Mouse (Mus musculus) liver, adult 2 months (tissue): ENCODE measurements around the gene Mtg1. TPM values are rescaled to one million over a fixed set of nuclear protein-coding genes. Genes with fewer than 3 reads are reported as not detected.
A peak's percentile ranks its signal among the peaks of the same experiment; 100 is the strongest.

Source experiments
- DNase-seq: peaks from one replicate; pipeline ENCODE4 v3.0.0-alpha.2; 2011; ENCODE audit warnings: low read depth, low spot score; ENCODE audit errors: extremely low read depth
- H3K27ac ChIP-seq: fragments of 200-500 bp; replicated peaks from 2 replicates; pipeline ENCODE4 v1.5.1; 2012; ENCODE audit warnings: low read depth, mild to moderate bottlenecking, control low read depth, inconsistent platforms, low read length; ENCODE audit not compliant: insufficient read depth
- H3K27me3 ChIP-seq: fragments of 200-500 bp; 2 replicates; pipeline ENCODE4 v1.6.1; 2012; ENCODE audit warnings: mild to moderate bottlenecking, moderate library complexity, low read length, inconsistent platforms; ENCODE audit not compliant: control insufficient read depth, insufficient read depth
- H3K36me3 ChIP-seq: fragments of 200-500 bp; 2 replicates; pipeline ENCODE4 v1.6.1; 2012; ENCODE audit warnings: low read length, inconsistent platforms; ENCODE audit not compliant: control insufficient read depth, insufficient read depth
- H3K4me1 ChIP-seq: fragments of 200-500 bp; 2 replicates; pipeline ENCODE4 v1.6.1; 2011; ENCODE audit warnings: low read length; ENCODE audit not compliant: control insufficient read depth, insufficient read depth
- H3K4me3 ChIP-seq: fragments of 200-500 bp; 2 replicates; pipeline ENCODE4 v1.5.1; 2011; ENCODE audit warnings: low read depth, mild to moderate bottlenecking, control low read depth, low read length, moderate library complexity; ENCODE audit not compliant: insufficient read depth
- H3K79me2 ChIP-seq: fragments of 200-500 bp; 2 replicates; pipeline ENCODE4 v1.6.1; 2012; ENCODE audit warnings: inconsistent platforms, mild to moderate bottlenecking, low read length, moderate library complexity; ENCODE audit not compliant: control insufficient read depth, insufficient read depth
- H3K9ac ChIP-seq: fragments of 200-500 bp; 2 replicates; pipeline ENCODE4 v1.6.1; 2012; ENCODE audit warnings: low read depth, mild to moderate bottlenecking, control low read depth, inconsistent platforms, low read length
- CTCF ChIP-seq: fragments of 200-500 bp; IDR thresholded peaks from 2 replicates; pipeline ENCODE4 v1.5.1; 2011; ENCODE audit warnings: low read depth, low read length, control low read depth
- POLR2A ChIP-seq: fragments of 200-500 bp; IDR thresholded peaks from 2 replicates; pipeline ENCODE4 v1.6.1; 2011; ENCODE audit warnings: low read length, control low read depth; ENCODE audit not compliant: insufficient read depth; ENCODE audit errors: extremely low read depth
- WGBS: fragments of 180-500 bp; shearing (Covaris S2); methylation state at CpG from one replicate; pipeline ENCODE4 v1.1.7; 2018; 5-methylcytosine and 5-hydroxymethylcytosine counted together
- polyA plus RNA-seq: library from polyadenylated mRNA; depleted of rRNA; stranded (reverse); fragments of >200 nt; gene quantifications from 2 replicates; pipeline ENCODE4 v1.2.3, GENCODE M21; 2012
- total RNA-seq: library from RNA; depleted of rRNA; stranded (reverse); fragments of >200 nt; gene quantifications from 2 replicates; pipeline ENCODE4 v1.2.3, GENCODE M21; 2014

Mtg1 gene
- total and polyA plus RNA-seq, 2 experiments: 17.4 to 29.7 TPM

DNA sequence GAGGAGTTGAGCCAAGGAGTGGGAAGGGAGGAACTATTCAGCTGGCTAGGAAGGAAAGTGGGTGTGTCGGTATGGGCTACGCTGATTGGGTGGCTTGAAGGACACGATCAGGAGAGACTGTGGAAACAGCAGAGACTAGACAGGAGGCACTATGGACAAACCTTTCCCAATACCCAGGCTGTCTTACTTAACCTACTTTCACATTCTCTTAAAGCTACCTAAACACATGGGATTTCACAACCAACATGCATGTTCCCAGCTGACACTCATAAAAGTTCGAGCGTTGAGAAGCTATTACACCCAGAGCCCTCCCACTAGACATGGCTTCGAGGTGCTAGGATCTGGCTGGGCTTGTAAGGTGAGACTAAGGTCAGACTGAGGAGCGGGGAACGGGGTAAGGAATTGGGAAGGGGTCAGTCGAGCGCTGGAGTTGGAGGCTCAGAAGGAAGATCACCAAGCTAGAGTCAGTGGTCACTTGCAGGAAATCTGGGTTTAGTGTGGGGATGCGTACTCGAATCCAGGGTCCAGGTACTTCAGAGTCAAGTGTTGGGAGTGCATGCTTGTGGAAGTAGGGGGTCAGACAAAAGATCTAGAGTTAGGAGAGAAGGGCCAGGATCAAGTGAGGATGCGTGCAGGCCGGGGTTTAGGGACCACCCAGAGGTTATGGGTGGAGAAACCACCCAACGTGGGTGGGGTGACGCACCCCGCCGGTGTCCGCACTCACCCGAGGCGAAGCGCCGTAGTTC, 21.6 kb upstream of the Mtg1 start, which contains the start of gene Paox:
Gene Paox (plus strand): TSS at position 217 of the 746 bp plus-strand sequence.
- no peaks in the 10 kb centered on the region; the same call in 1 of the 2 replicates for H3K79me2 ChIP-seq
- peak within 1 kb of the TSS; percentile 94 for H3K9ac ChIP-seq
- H3K36me3 ChIP-seq: peaks cover 23% of the 10 kb centered on the region; the same call in 1 of the 2 replicates
- H3K4me1 ChIP-seq: peaks cover 9% of the 10 kb centered on the region
- TF ChIP-seq POLR2A: peak; percentile 46; the same call in 1 of the 2 replicates
- TF ChIP-seq CTCF: no peak
- peak within 1 kb of the TSS; percentile 98 for H3K27ac ChIP-seq
- WGBS: under 1% methylated on average over 23 of the region's 23 CpGs
- peak; percentile 100 for DNase-seq
- H3K4me3 ChIP-seq: peak within 1 kb of the TSS; percentile 86
- no peaks in the 10 kb centered on the region for H3K27me3 ChIP-seq

- Histone ChIP-seq H3K27me3 (no peaks in the 10 kb centered on the region), H3K4me1 (peaks cover 9% of the 10 kb centered on the region), H3K79me2 (no peaks in the 10 kb centered on the region; the same call in 1 of the 2 replicates), H3K36me3 (peaks cover 17% of the 10 kb centered on the region; the same call in 1 of the 2 replicates), H3K9ac (peak within 1 kb of the TSS; percentile 94), H3K27ac (peak within 1 kb of the TSS; percentile 98), H3K4me3 (peak within 1 kb of the TSS; percentile 86)
- peak; percentile 93 for DNase-seq
- 3% methylated on average over 28 of the region's 28 CpGs for WGBS
- TF ChIP-seq POLR2A: peak; percentile 92
- no peak for TF ChIP-seq CTCF
These were observed 20.9 kb upstream of the Mtg1 start, which contains the start of gene Echs1 for GRCm38 (mm10) chr7:140116329-140117054. Gene Echs1, minus strand, starts transcription at chr7:140116476.

- H3K4me1 ChIP-seq: peaks cover 7% of the 10 kb centered on the region
- H3K27ac ChIP-seq: no peak overlapping the region
- TF ChIP-seq CTCF: no peak
- no peak for TF ChIP-seq POLR2A
- H3K36me3 ChIP-seq: peaks cover 5% of the 10 kb centered on the region; the same call in 1 of the 2 replicates
- no peaks in the 10 kb centered on the region; the same call in 1 of the 2 replicates for H3K79me2 ChIP-seq
- DNase-seq: no peak
- H3K27me3 ChIP-seq: no peaks in the 10 kb centered on the region
- H3K4me3 ChIP-seq: no peak overlapping the region
- H3K9ac ChIP-seq: no peak overlapping the region
- 94% methylated on average over 2 of the region's 2 CpGs for WGBS
These were observed 16.9 kb upstream of the Mtg1 start for GRCm38 (mm10) chr7:140120484-140120883.

- no peak overlapping the region for H3K4me3 ChIP-seq
- TF ChIP-seq POLR2A (no peak), CTCF (no peak)
- H3K36me3 ChIP-seq: peaks cover 5% of the 10 kb centered on the region; the same call in 1 of the 2 replicates
- no peaks in the 10 kb centered on the region for H3K27me3 ChIP-seq
- H3K79me2 ChIP-seq: no peaks in the 10 kb centered on the region; the same call in 1 of the 2 replicates
- 87% methylated on average over 13 of the region's 13 CpGs for WGBS
- no peak for DNase-seq
- no peak overlapping the region for H3K9ac ChIP-seq
- no peak overlapping the region for H3K27ac ChIP-seq
- peaks cover 12% of the 10 kb centered on the region for H3K4me1 ChIP-seq
These were observed 15.9 kb upstream of the Mtg1 start for GRCm38 (mm10) chr7:140121338-140121910.

DNA sequence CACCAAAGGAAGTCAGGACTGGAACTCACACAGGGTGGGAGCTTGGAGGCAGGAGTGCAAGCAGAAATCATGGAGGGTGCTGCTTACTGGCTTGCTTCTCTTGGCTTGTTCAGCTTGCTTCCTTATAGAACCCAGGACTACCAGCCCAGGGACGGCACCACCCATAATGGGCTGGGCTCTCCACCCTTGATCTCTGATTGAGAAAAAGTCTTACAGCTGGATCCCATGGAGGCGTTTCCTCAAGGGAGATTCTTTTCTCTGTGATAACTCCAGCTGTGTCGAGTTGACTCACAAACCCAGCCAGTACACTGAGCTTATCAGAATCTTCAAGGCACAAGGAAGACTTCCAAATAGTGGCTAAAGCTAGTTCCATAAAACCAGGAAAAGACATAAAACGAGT, 14.6 kb upstream of the Mtg1 start:
- no peak overlapping the region for H3K4me3 ChIP-seq
- no peak for TF ChIP-seq CTCF
- TF ChIP-seq POLR2A: no peak
- H3K9ac ChIP-seq: no peak overlapping the region
- 60% methylated on average over 4 of the region's 4 CpGs for WGBS
- no peaks in the 10 kb centered on the region; the same call in 1 of the 2 replicates for H3K79me2 ChIP-seq
- H3K27me3 ChIP-seq: no peaks in the 10 kb centered on the region
- peaks cover 8% of the 10 kb centered on the region for H3K4me1 ChIP-seq
- no peak for DNase-seq
- peaks cover 7% of the 10 kb centered on the region; the same call in 1 of the 2 replicates for H3K36me3 ChIP-seq
- H3K27ac ChIP-seq: no peak overlapping the region
